Comparison of ENCODE assay signal across 13 mouse cellular contexts in the genomic region with DNA sequence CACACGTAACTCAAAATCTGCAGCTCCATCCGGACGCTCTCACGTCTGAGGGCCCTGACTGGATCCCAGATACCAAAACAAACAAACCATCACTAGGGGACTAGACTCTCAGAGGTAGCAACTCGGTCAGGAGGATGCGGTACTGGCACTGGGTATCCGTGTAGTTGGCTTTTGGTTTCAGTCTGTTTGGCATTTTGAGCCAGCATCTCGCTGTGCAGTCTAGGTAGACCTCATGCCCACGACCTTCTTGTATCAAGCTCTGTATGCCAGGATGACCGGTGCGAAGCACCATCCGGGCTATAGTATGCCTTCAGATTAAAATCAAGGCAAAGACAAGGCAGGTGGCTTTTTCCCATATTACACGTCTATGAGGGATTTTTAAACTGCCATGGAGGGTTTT.
"Had no signal": no experiment of that assay in that cellular context is flagged by ENCODE, and none has a peak within 500 bp of the region (broad histone marks: within the 10 kb centered on the region; RNA-seq: fewer than 3 reads in every experiment).

No protein-coding gene starts in this region.

- H3K27me3 ChIP-seq: liver, embryonic 13.5 days; stomach, embryonic 15.5 days had no signal

- DNase-seq: kidney, postnatal 10 days; kidney, postnatal 36 days; layer of hippocampus, adult 9-11 months; liver, embryonic 13.5 days; lung, adult 2 months; lung, postnatal 14 days; lung, postnatal 4 days; midbrain, embryonic 14.5 days; retina, postnatal 1 day; right cerebral cortex, postnatal 25 days; spleen, adult 18-20 months; thymus, postnatal 25 days had no signal

- H3K4me3 ChIP-seq: liver, embryonic 13.5 days; stomach, embryonic 15.5 days had no signal

- H3K4me1 ChIP-seq: stomach, embryonic 15.5 days had no signal

- H3K9me3 ChIP-seq: stomach, embryonic 15.5 days had no signal

- H3K27ac ChIP-seq: liver, embryonic 13.5 days; stomach, embryonic 15.5 days had no signal
